Mouse (Mus musculus) kidney, embryonic 14.5 days (tissue): ENCODE data around the gene Mdm2. TPM values are rescaled to one million over a fixed set of nuclear protein-coding genes. Genes with fewer than 3 reads are reported as not detected.
"Not testable (repeated sequence)": the region's sequence is repeated elsewhere in the genome, so short reads cannot be mapped to it uniquely, and the experiment has no call there.

Source experiments
- ATAC-seq: fragments of 200-750 bp; cut with Nextera tagmentation; 2 replicates; pipeline ENCODE4 v1.8.0; 2017; ENCODE audit warnings: moderate number of reproducible peaks, mild to moderate bottlenecking, moderate TSS enrichment, moderate library complexity; ENCODE audit not compliant: low FRiP score, low TSS enrichment
- H3K27ac ChIP-seq: fragments of 300-500 bp; sonication (generic); 2 replicates; pipeline ENCODE4 v1.5.1; 2014; ENCODE audit warnings: low read depth, mild to moderate bottlenecking, low read length, moderate library complexity, mixed read lengths
- H3K27me3 ChIP-seq: fragments of 300-500 bp; sonication (generic); 2 replicates; pipeline ENCODE4 v1.6.1; 2014; ENCODE audit warnings: mild to moderate bottlenecking, low read length; ENCODE audit not compliant: control insufficient read depth, insufficient read depth
- H3K36me3 ChIP-seq: fragments of 300-500 bp; sonication (generic); 2 replicates; pipeline ENCODE4 v1.6.1; 2014; ENCODE audit warnings: low read length, mixed read lengths; ENCODE audit not compliant: control insufficient read depth, insufficient read depth
- H3K4me1 ChIP-seq: fragments of 300-500 bp; sonication (generic); 2 replicates; pipeline ENCODE4 v1.6.1; 2014; ENCODE audit warnings: low read length, mixed read lengths; ENCODE audit not compliant: control insufficient read depth, insufficient read depth
- H3K4me2 ChIP-seq: fragments of 300-500 bp; sonication (generic); replicated peaks from 2 replicates; pipeline ENCODE4 v1.6.1; 2014; ENCODE audit warnings: low read depth, mild to moderate bottlenecking, low read length
- H3K4me3 ChIP-seq: fragments of 300-500 bp; sonication (generic); 2 replicates; pipeline ENCODE4 v1.5.1; 2014; ENCODE audit warnings: mild to moderate bottlenecking, low read length
- H3K9ac ChIP-seq: fragments of 300-500 bp; sonication (generic); 2 replicates; pipeline ENCODE4 v1.6.1; 2014; ENCODE audit warnings: low read depth, mild to moderate bottlenecking, low read length, moderate library complexity
- H3K9me3 ChIP-seq: fragments of 300-500 bp; sonication (generic); 2 replicates; pipeline ENCODE4 v1.6.1; 2016; ENCODE audit warnings: low read length; ENCODE audit not compliant: control insufficient read depth
- WGBS: fragments of 180-500 bp; shearing (Covaris S2); extraction: QIAGEN DNeasy Blood & Tissue Kit; methylation state at CpG from one replicate; pipeline ENCODE4 v1.1.7; 2014; 5-methylcytosine and 5-hydroxymethylcytosine counted together
- polyA plus RNA-seq: library from polyadenylated mRNA; unstranded; fragments of >200 nt; fragmentation: Nextera tagmentation; extraction: Ambion mirVana; gene quantifications from 2 replicates; pipeline ENCODE4 v1.2.1, GENCODE M21; 2014

Gene Mdm2
- polyA plus RNA-seq, 1 experiment from 2014 or later, result 65.6 TPM

DNA sequence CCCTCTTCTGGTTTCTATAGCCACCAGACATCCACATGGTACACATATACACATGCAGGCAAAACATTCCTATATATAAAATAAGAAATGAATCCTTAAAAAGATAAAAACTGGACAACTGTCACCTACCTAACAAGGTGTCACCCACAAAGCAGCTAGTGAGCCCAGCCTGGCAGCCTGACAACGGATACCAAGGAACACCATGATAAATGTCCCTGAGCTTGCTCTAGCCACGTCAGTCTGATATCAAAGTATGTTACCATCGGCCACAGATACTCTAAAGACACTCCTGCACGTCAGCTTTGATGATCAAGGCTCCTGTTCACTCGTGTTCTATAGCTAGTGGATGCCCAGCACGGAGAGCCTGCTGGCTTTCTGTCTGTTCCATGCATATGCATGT lies 4.1 kb downstream of the Mdm2 start:
- H3K9me3 ChIP-seq, result no peaks in the 10 kb centered on the region
- H3K9ac ChIP-seq, result no peak overlapping the region
- H3K4me1 ChIP-seq, result peaks cover 7% of the 10 kb centered on the region
- H3K4me3 ChIP-seq, result no peak overlapping the region
- no peak overlapping the region for H3K4me2 ChIP-seq
- 88% methylated on average over 6 of the region's 6 CpGs for WGBS
- H3K27me3 ChIP-seq, result no peaks in the 10 kb centered on the region
- H3K36me3 ChIP-seq, result peaks cover 65% of the 10 kb centered on the region
- ATAC-seq, result no peak
- no peak overlapping the region for H3K27ac ChIP-seq

GRCm38 (mm10) chr10:117705806-117706205 lies 4.8 kb downstream of the Mdm2 start:
- Histone ChIP-seq H3K36me3 (peaks cover 69% of the 10 kb centered on the region), H3K4me1 (peaks cover 7% of the 10 kb centered on the region), H3K9me3 (no peaks in the 10 kb centered on the region), H3K4me2 (no peak overlapping the region), H3K27me3 (no peaks in the 10 kb centered on the region), H3K4me3 (no peak overlapping the region), H3K9ac (no peak overlapping the region), H3K27ac (no peak overlapping the region)
- no peak for ATAC-seq

DNA sequence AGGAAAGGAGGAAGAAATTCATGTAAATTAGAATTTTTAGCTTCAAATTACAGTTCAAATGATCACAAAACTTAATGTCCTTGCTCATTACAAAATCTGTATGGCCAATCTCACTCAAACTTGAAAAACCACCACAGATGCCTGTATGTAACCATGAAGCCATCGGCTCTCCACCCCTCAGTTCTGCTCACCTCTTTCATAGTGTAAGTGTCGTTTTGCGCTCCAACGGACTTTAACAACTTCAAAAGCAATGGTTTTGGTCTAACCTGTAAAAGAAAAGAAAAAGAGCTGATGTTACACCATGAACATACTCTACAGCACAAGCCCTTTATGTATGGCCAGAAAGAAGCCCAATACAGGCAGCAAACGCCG lies 5.6 kb downstream of the Mdm2 start:
- Histone ChIP-seq H3K4me3 (no peak overlapping the region), H3K9me3 (no peaks in the 10 kb centered on the region), H3K27ac (no peak overlapping the region), H3K27me3 (no peaks in the 10 kb centered on the region), H3K4me2 (no peak overlapping the region), H3K9ac (no peak overlapping the region), H3K36me3 (peaks cover 77% of the 10 kb centered on the region), H3K4me1 (peaks cover 7% of the 10 kb centered on the region)
- no peak for ATAC-seq
- WGBS, result 93% methylated on average over 6 of the region's 6 CpGs

- H3K27ac ChIP-seq, H3K4me3 ChIP-seq, H3K9me3 ChIP-seq, H3K4me1 ChIP-seq, H3K4me2 ChIP-seq, H3K9ac ChIP-seq, ATAC-seq, H3K27me3 ChIP-seq: not testable (repeated sequence)
- H3K36me3 ChIP-seq, result peaks cover 82% of the 10 kb centered on the region
- 95% methylated on average over 6 of the region's 6 CpGs for WGBS
Measured at GRCm38 (mm10) chr10:117704314-117704963, 6.1 kb downstream of the Mdm2 start.

DNA sequence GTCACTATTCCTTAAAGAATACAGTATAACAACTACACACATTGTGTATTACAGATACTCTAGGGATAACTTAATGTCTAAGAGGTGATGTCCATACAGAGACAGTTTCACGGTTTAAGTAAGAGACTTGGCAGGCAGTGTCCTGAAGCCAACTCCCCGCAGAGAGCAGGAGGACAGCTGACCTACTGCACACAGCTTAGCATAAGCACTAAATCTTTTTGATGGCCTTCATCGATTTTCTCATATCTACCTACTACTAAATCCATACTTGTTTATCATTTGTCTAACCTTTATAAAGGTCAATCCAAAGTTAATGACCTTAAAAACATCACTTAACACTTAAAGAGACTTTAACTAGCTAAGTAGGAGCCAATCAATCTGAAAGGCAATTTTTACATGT lies 7.1 kb downstream of the Mdm2 start:
- H3K36me3 ChIP-seq, result peaks cover 86% of the 10 kb centered on the region
- ATAC-seq, result no peak
- H3K9ac ChIP-seq, result no peak overlapping the region
- no peaks in the 10 kb centered on the region for H3K9me3 ChIP-seq
- no peaks in the 10 kb centered on the region for H3K27me3 ChIP-seq
- WGBS, result 77% methylated on average over 3 of the region's 3 CpGs
- no peaks in the 10 kb centered on the region for H3K4me1 ChIP-seq
- H3K27ac ChIP-seq, result no peak overlapping the region
- H3K4me2 ChIP-seq, result no peak overlapping the region
- no peak overlapping the region for H3K4me3 ChIP-seq

DNA sequence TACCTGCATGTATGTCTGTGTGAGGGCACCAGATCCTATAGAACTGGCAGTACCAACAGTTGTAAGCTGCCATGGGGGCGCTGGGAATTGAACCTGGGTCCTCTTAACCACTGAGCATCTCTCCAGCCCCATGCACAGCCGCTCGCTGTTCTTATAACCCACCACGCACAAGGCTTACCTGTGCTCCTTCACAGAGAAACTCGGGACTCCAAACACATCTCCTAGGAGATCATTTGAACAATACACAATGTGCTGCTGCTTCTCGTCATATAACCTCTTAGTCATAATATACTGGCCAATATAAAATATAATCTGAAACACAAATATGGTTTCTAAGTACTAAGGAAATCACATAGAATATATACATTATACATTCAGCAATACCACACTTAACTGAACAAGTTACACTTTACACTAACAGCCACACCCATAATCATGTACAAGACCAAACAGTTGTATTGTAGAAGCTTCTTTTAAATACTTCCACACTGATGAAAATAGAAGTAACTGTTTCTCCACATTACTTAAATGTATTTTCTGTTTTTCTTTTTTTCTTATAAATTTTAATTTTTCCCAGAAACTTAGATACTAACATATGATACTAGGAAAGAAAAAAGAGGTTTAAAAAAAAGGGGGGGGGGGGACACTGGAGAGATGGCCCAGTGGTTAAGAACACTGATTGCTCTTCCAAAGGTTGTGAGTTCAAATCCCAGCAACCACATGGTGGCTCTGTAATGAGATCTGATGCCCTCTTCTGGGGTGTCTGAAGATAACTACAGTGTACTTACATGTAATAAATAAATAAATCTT lies 8.3 kb downstream of the Mdm2 start:
- no peak for ATAC-seq
- WGBS, result 96% methylated on average over 6 of the region's 6 CpGs

GRCm38 (mm10) chr10:117701034-117701829 lies 9.3 kb downstream of the Mdm2 start:
- no peaks in the 10 kb centered on the region for H3K27me3 ChIP-seq
- no peaks in the 10 kb centered on the region for H3K4me1 ChIP-seq
- H3K4me2 ChIP-seq, result no peak overlapping the region
- no peak for ATAC-seq
- H3K27ac ChIP-seq, result no peak overlapping the region
- no peak overlapping the region for H3K4me3 ChIP-seq
- no peaks in the 10 kb centered on the region for H3K9me3 ChIP-seq
- WGBS, result 75% methylated on average over 6 of the region's 6 CpGs
- H3K9ac ChIP-seq, result no peak overlapping the region
- H3K36me3 ChIP-seq, result peaks cover 92% of the 10 kb centered on the region

More for the DNA sequence above, 8.3 kb downstream of the Mdm2 start:
- Histone ChIP-seq H3K27ac (no peak overlapping the region), H3K4me2 (no peak overlapping the region), H3K27me3 (no peaks in the 10 kb centered on the region), H3K4me1 (no peaks in the 10 kb centered on the region), H3K9me3 (no peaks in the 10 kb centered on the region), H3K4me3 (no peak overlapping the region), H3K9ac (no peak overlapping the region), H3K36me3 (peaks cover 90% of the 10 kb centered on the region)

- ATAC-seq, result no peak
- 89% methylated on average over 1 of the region's 1 CpGs for WGBS
- no peak overlapping the region for H3K4me2 ChIP-seq
- no peaks in the 10 kb centered on the region for H3K4me1 ChIP-seq
- H3K36me3 ChIP-seq, result peaks cover 94% of the 10 kb centered on the region
- no peaks in the 10 kb centered on the region for H3K27me3 ChIP-seq
- H3K27ac ChIP-seq, result no peak overlapping the region
- no peak overlapping the region for H3K4me3 ChIP-seq
- no peaks in the 10 kb centered on the region for H3K9me3 ChIP-seq
- no peak overlapping the region for H3K9ac ChIP-seq
Measured at GRCm38 (mm10) chr10:117700450-117700849, 10.1 kb downstream of the Mdm2 start.

DNA sequence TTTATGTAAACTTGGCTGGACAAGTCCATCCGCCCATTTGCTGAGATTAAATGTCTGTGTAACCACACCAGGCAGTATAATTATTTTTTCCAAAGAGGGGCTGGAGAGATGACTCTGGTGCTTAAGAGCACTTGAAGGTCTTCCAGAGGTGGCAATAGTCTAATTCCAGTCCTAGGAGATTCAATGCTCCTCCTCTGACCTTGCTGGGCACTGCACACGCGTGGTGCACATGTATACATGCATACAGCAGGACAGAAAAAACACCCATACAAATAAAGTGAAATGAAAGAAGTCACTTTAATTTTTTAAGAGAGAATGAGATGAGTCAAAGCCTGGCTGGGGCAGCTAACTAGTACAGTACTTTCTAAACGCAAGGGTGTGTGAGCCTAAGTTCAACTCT lies 10.6 kb downstream of the Mdm2 start:
- Histone ChIP-seq H3K9me3 (no peaks in the 10 kb centered on the region), H3K4me1 (no peaks in the 10 kb centered on the region), H3K9ac (no peak overlapping the region), H3K27me3 (no peaks in the 10 kb centered on the region), H3K27ac (no peak overlapping the region), H3K36me3 (peaks cover 94% of the 10 kb centered on the region), H3K4me2 (no peak overlapping the region), H3K4me3 (no peak overlapping the region)
- no peak for ATAC-seq
- 93% methylated on average over 4 of the region's 4 CpGs for WGBS
